Mouse (Mus musculus) MEL (cell line): ENCODE results near the gene Hist2h4. TPM values are rescaled to one million over a fixed set of nuclear protein-coding genes. Genes with fewer than 3 reads are reported as not detected.

Source experiments
- DNase-seq: peaks from one replicate; pipeline ENCODE4 v3.0.0; 2011; ENCODE audit warnings: low read depth, low spot score
- H3K27ac ChIP-seq: 2 replicates; pipeline ENCODE4 v1.5.1; 2012; ENCODE audit warnings: low read depth, mild to moderate bottlenecking, control low read depth, low read length, moderate library complexity; ENCODE audit not compliant: control insufficient read depth
- H3K27me3 ChIP-seq, 2 experiments: fragments of 150-350 bp in 1 of 2; sonication (generic) in 1 of 2; 2 replicates each; pipeline ENCODE4 v1.6.1; 2012; ENCODE audit warnings: low read length in 2 of 2, mild to moderate bottlenecking in 2 of 2, improper control_type of control experiment in 1 of 2, moderate library complexity in 1 of 2; ENCODE audit not compliant: insufficient read depth in 2 of 2, control insufficient read depth in 1 of 2
- H3K36me3 ChIP-seq, 2 experiments: 2 replicates each; pipeline ENCODE4 v1.6.1; 2012 to 2014; ENCODE audit warnings: low read length in 2 of 2, improper control_type of control experiment in 1 of 2, inconsistent platforms in 1 of 2, mild to moderate bottlenecking in 1 of 2; ENCODE audit not compliant: insufficient read depth in 2 of 2, control insufficient read depth in 1 of 2
- H3K4me1 ChIP-seq, 2 experiments: fragments of 150-350 bp in 1 of 2; sonication (generic) in 1 of 2; 2 replicates each; pipeline ENCODE4 v1.6.1; 2012; ENCODE audit warnings: low read length in 2 of 2, improper control_type of control experiment in 1 of 2, mild to moderate bottlenecking in 1 of 2; ENCODE audit not compliant: insufficient read depth in 2 of 2, control insufficient read depth in 1 of 2
- H3K4me3 ChIP-seq, 2 experiments: fragments of 150-350 bp in 1 of 2; sonication (generic) in 1 of 2; 2 replicates each; pipeline ENCODE4 v1.5.1; 2012; ENCODE audit warnings: low read depth in 2 of 2, low read length in 2 of 2, mild to moderate bottlenecking in 2 of 2, moderate library complexity in 2 of 2, control low read depth in 1 of 2, improper control_type of control experiment in 1 of 2; ENCODE audit not compliant: control insufficient read depth in 1 of 2, insufficient read depth in 1 of 2
- H3K79me2 ChIP-seq: 2 replicates; pipeline ENCODE4 v1.6.1; 2012; ENCODE audit warnings: mild to moderate bottlenecking, low read length, moderate library complexity; ENCODE audit not compliant: control insufficient read depth, poor library complexity, insufficient read depth
- H3K9ac ChIP-seq: 2 replicates; pipeline ENCODE4 v1.6.1; 2012; ENCODE audit warnings: low read depth, mild to moderate bottlenecking, control low read depth, low read length, moderate library complexity; ENCODE audit not compliant: control insufficient read depth, poor library complexity, severe bottlenecking
- H3K9me3 ChIP-seq: fragments of 150-350 bp; sonication (generic); replicated peaks from 2 replicates; pipeline ENCODE4 v1.6.1; 2012; ENCODE audit warnings: mild to moderate bottlenecking, low read length, improper control_type of control experiment, moderate library complexity; ENCODE audit not compliant: insufficient read depth
- CHD1 ChIP-seq: IDR thresholded peaks from 2 replicates; pipeline ENCODE4 v1.6.1; 2012; ENCODE audit warnings: low read depth, mild to moderate bottlenecking, inconsistent platforms, low read length, improper control_type of control experiment
- ELF1 ChIP-seq: IDR thresholded peaks from 2 replicates; pipeline ENCODE4 v1.6.1; 2014; ENCODE audit warnings: low read depth, mild to moderate bottlenecking, inconsistent platforms, low read length, improper control_type of control experiment, moderate library complexity
- JUND ChIP-seq: IDR thresholded peaks from 2 replicates; pipeline ENCODE4 v1.6.1; 2011; ENCODE audit warnings: low read depth, mild to moderate bottlenecking, improper control_type of control experiment, low read length
- KAT2A ChIP-seq: conservative IDR thresholded peaks from 2 replicates; pipeline ENCODE4 v1.6.1; 2012; ENCODE audit warnings: low read depth, low read length, improper control_type of control experiment, inconsistent platforms
- MAZ ChIP-seq: IDR thresholded peaks from 2 replicates; pipeline ENCODE4 v1.6.1; 2012; ENCODE audit warnings: low read depth, mild to moderate bottlenecking, inconsistent platforms, low read length, improper control_type of control experiment
- MEF2A ChIP-seq: IDR thresholded peaks from 2 replicates; pipeline ENCODE4 v1.6.1; 2014; ENCODE audit warnings: low read depth, mild to moderate bottlenecking, inconsistent platforms, low read length, improper control_type of control experiment; ENCODE audit not compliant: poor library complexity, insufficient replicate concordance, severe bottlenecking; ENCODE audit errors: extremely low read depth
- MYC ChIP-seq: IDR thresholded peaks from 2 replicates; pipeline ENCODE4 v1.6.1; 2011; ENCODE audit warnings: low read depth, mild to moderate bottlenecking, low read length, improper control_type of control experiment, moderate library complexity
- POLR2AphosphoS2 ChIP-seq: IDR thresholded peaks from 2 replicates; pipeline ENCODE4 v1.6.1; 2011; ENCODE audit warnings: low read length, improper control_type of control experiment
- POLR2AphosphoS5 ChIP-seq: IDR thresholded peaks from 2 replicates; pipeline ENCODE4 v1.6.1; 2012; ENCODE audit warnings: low read depth, borderline replicate concordance, mild to moderate bottlenecking, inconsistent platforms, low read length, moderate library complexity, mixed read lengths
- SIN3A ChIP-seq: IDR thresholded peaks from 2 replicates; pipeline ENCODE4 v1.6.1; 2012; ENCODE audit warnings: low read length, improper control_type of control experiment, inconsistent platforms
- TAL1 ChIP-seq: IDR thresholded peaks from 2 replicates; pipeline ENCODE4 v1.6.1; 2012; ENCODE audit warnings: mild to moderate bottlenecking, inconsistent platforms, low read length, moderate library complexity, mixed read lengths
- TBP ChIP-seq: IDR thresholded peaks from 2 replicates; pipeline ENCODE4 v1.8.0; 2011; ENCODE audit warnings: low read depth, low read length, improper control_type of control experiment
- TCF12 ChIP-seq: IDR thresholded peaks from 2 replicates; pipeline ENCODE4 v1.6.1; 2014; ENCODE audit warnings: low read depth, mild to moderate bottlenecking, inconsistent platforms, low read length, improper control_type of control experiment, moderate library complexity
- ZC3H11A ChIP-seq: IDR thresholded peaks from 2 replicates; pipeline ENCODE4 v1.6.1; 2012; ENCODE audit warnings: low read depth, mild to moderate bottlenecking, inconsistent platforms, low read length, improper control_type of control experiment
- ZKSCAN1 ChIP-seq: IDR thresholded peaks from 2 replicates; pipeline ENCODE4 v1.6.1; 2012; ENCODE audit warnings: low read depth, mild to moderate bottlenecking, inconsistent platforms, low read length, improper control_type of control experiment, moderate library complexity
- ZMIZ1 ChIP-seq: IDR thresholded peaks from 2 replicates; pipeline ENCODE4 v1.6.1; 2012; ENCODE audit warnings: low read depth, mild to moderate bottlenecking, inconsistent platforms, low read length, improper control_type of control experiment, moderate library complexity
- ZNF384 ChIP-seq: IDR thresholded peaks from 2 replicates; pipeline ENCODE4 v1.6.1; 2012; ENCODE audit warnings: low read depth, mild to moderate bottlenecking, inconsistent platforms, low read length, improper control_type of control experiment
- polyA plus RNA-seq, 2 experiments: library from polyadenylated mRNA; stranded (reverse) in 1 of 2; unstranded in 1 of 2; fragments of >175 nt in 1 of 2; fragments of >200 nt in 1 of 2; gene quantifications; 2 replicates each; pipeline versions ENCODE4 v1.2.1 to v1.2.4; 2012; ENCODE audit warnings: low replicate concordance in 2 of 2, low read depth in 1 of 2; ENCODE audit not compliant: insufficient read length in 2 of 2, insufficient read depth in 1 of 2, missing spikeins in 1 of 2
- total RNA-seq: library from RNA; depleted of rRNA; stranded (reverse); fragments of 300-350 nt; gene quantifications from 2 replicates; pipeline ENCODE4 v1.2.3, GENCODE M21; 2012

Gene Hist2h4
- total and polyA plus RNA-seq, 3 experiments: 1.5 to 195 TPM; not detected in 1

- Histone ChIP-seq H3K4me3 (no peak overlapping the region), H3K27me3 (no peaks in the 10 kb centered on the region), H3K9ac (no peak overlapping the region), H3K79me2 (no peaks in the 10 kb centered on the region), H3K36me3 (peaks cover 0 to 43% of the 10 kb centered on the region in 2 experiments; a peak in 2 of 4 replicates), H3K4me1 (peaks cover 18 to 44% of the 10 kb centered on the region in 2 experiments), H3K9me3 (no peaks in the 10 kb centered on the region), H3K27ac (no peak overlapping the region)
- no peak for DNase-seq
- TF ChIP-seq ELF1 (no peak), MAZ (no peak)
Measured at GRCm38 (mm10) chr3:96228828-96229227, 34.3 kb downstream of the Hist2h4 start.

GRCm38 (mm10) chr3:96226695-96227648 lies 36.1 kb downstream of the Hist2h4 start:
- H3K9me3 ChIP-seq: no peaks in the 10 kb centered on the region
- TF ChIP-seq TCF12 (no peak), ZNF384 (no peak), ZKSCAN1 (no peak), ZC3H11A (no peak), MYC (no peak), SIN3A (no peak), POLR2AphosphoS2 (no peak), TAL1 (no peak), MEF2A (no peak), POLR2AphosphoS5 (no peak), JUND (no peak), TBP (no peak), CHD1 (no peak), KAT2A (no peak), ZMIZ1 (no peak)
- TF ChIP-seq, all 39 proteins: peak for 0
- H3K27ac ChIP-seq: no peak overlapping the region
- H3K4me1 ChIP-seq: peaks cover 18 to 53% of the 10 kb centered on the region in 2 experiments
- H3K27me3 ChIP-seq: no peaks in the 10 kb centered on the region
- no peak overlapping the region for H3K9ac ChIP-seq
- peak; percentile 63 for DNase-seq
- no peak overlapping the region for H3K4me3 ChIP-seq
- H3K36me3 ChIP-seq: peaks cover 0 to 59% of the 10 kb centered on the region in 2 experiments; a peak in 2 of 4 replicates
- peaks cover 4% of the 10 kb centered on the region; the same call in 1 of the 2 replicates for H3K79me2 ChIP-seq
